Mouse (Mus musculus) CH12F3 (cell line): ENCODE data around the gene Pigk.

Experiments
- in situ Hi-C: fragments of 300-500 bp; cut with MboI; formaldehyde crosslinking; loops from 2 replicates; pipeline ENCODE4 v1.14.3; 2020; ENCODE audit warnings: low sequenced_read_pairs

Gene Pigk

GRCm38 (mm10) chr3:152831377-152831776, 117.5 kb downstream of the Pigk start:
- in situ Hi-C loops = no loop called here

- in situ Hi-C loops = no loop called here
Observed at GRCm38 (mm10) chr3:152831974-152832373, 118.1 kb downstream of the Pigk start.

GRCm38 (mm10) chr3:152832436-152832835, 118.5 kb downstream of the Pigk start:
- in situ Hi-C loops = no loop called here

- in situ Hi-C loops = no loop called here
Observed at GRCm38 (mm10) chr3:152837407-152837806, 123.5 kb downstream of the Pigk start.

- in situ Hi-C loops = no loop called here
Observed at GRCm38 (mm10) chr3:152837938-152838337, 124.0 kb downstream of the Pigk start.

- in situ Hi-C loops = no loop called here
Observed at GRCm38 (mm10) chr3:152841264-152841663, 127.4 kb downstream of the Pigk start.

GRCm38 (mm10) chr3:152842648-152843047, 128.7 kb downstream of the Pigk start:
- in situ Hi-C loops = no loop called here

GRCm38 (mm10) chr3:152843925-152844324, 130.0 kb downstream of the Pigk start:
- in situ Hi-C loops = no loop called here

GRCm38 (mm10) chr3:152855006-152855614, 141.2 kb downstream of the Pigk start:
- in situ Hi-C loops = no loop called here

- in situ Hi-C loops = no loop called here
Observed at GRCm38 (mm10) chr3:152856095-152856494, 142.2 kb downstream of the Pigk start.

- in situ Hi-C loops = no loop called here
Observed at GRCm38 (mm10) chr3:152861450-152861849, 147.6 kb downstream of the Pigk start.

GRCm38 (mm10) chr3:152861978-152862377, 148.1 kb downstream of the Pigk start:
- in situ Hi-C loops = no loop called here

- in situ Hi-C loops = no loop called here
Observed at GRCm38 (mm10) chr3:152866035-152866965, 152.4 kb downstream of the Pigk start.

- in situ Hi-C loops = no loop called here
Observed at GRCm38 (mm10) chr3:152867654-152868525, 154.0 kb downstream of the Pigk start.

GRCm38 (mm10) chr3:152872054-152872453, 158.2 kb downstream of the Pigk start:
- in situ Hi-C loops = no loop called here

- in situ Hi-C loops = no loop called here
Observed at GRCm38 (mm10) chr3:152872596-152872995, 158.7 kb downstream of the Pigk start.

- in situ Hi-C loops = no loop called here
Observed at GRCm38 (mm10) chr3:152874431-152875355, 160.8 kb downstream of the Pigk start.

- in situ Hi-C loops = no loop called here
Observed at GRCm38 (mm10) chr3:152875723-152876290, 161.9 kb downstream of the Pigk start.

GRCm38 (mm10) chr3:152880121-152880835, 166.4 kb downstream of the Pigk start:
- in situ Hi-C loops = no loop called here
